Mouse (Mus musculus): ENCODE results near the gene Sp6.

DNA sequence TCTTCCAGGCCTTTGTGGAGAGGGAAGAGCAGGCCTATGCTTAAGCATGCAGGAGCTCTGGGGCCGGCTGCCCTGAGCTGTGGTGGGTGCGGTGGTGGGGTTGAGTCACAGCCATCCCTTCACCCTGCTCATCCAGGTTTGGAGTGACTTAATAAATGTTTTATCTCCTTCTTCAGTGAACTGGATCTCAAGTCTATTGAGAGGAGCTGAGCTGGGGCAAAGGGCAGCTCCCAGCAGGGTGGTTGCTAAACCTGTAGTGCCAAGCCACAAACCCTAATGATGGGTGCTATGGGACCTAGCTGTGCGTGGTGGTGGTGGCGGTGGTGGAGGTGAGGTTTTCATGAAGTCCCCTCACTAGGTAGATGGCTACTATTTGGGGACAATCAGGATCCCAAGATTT is 20.6 kb downstream of the Sp6 start:
- TF ChIP-seq CTCF (IDR thresholded peaks at IDR 0.05; ENCODE audit: insufficient read depth, low read length) (no peak), POLR2A (IDR thresholded peaks at IDR 0.05; ENCODE audit: borderline replicate concordance, extremely low read depth, low read depth, low read length) (no peak)
